Mouse (Mus musculus): Measurements from ENCODE around the gene Hibch.

DNA sequence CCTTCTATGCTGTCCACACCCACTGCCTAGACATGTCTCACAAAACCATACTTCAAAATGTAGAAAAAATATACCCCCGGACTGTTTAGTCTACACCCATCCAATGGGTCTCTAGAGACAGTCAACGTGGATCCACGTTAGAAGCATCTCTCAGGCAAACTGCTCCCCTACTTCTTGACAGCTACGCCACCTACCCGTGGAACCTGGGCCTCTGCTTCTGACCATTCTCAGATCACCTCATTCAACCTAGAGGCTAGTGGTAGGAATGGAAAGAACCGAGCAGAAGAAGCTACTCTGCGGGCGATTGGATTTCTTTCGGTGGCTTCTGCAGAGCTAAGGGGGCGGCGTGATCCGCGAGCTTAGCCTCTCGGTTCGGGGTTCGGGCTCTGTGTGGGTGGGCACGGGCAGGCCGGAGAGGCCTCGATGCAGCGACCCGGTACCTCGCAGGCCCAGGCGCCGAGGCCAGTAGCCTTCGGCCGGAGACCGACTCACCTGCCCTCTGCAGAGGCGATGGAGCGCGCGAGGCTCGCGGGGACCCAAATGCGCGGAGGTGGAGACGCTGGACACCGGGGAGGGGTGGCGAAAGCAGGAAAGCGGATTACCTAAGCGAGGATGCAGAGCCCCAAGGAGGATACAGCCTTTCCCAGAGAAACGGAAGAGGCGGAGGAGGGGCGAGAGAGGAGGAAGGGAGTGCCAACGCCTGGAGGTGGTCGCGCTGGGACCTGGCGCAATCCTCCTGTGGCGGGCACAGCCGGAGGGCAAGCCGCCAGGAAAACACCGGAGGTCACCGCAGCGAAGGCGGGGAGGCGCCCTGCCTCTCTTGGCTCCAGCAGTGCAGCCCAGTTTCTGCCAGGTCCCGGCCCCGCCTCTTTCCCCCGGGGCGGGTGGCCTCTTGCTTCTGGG, 27.6 kb upstream of the Hibch start, which contains the start of gene Inpp1:
- TF ChIP-seq POLR2A (IDR thresholded peaks at IDR 0.05; ENCODE audit: low read depth, low read length) (peak; percentile 17; the same call in 1 of the 2 replicates), CTCF (IDR thresholded peaks at IDR 0.05; ENCODE audit: extremely low read depth, insufficient read length, insufficient replicate concordance, low read depth, low read length) (peak; percentile 67; the same call in 1 of the 2 replicates)

Measured in small intestine, adult 2 months (tissue).